Mouse (Mus musculus): Measurements from ENCODE around the gene Ntn1. TPM values are rescaled to one million over a fixed set of nuclear protein-coding genes. Genes with fewer than 3 reads are reported as not detected.

The Ntn1 gene
- polyA plus RNA-seq (2015; fragmentation: Nextera tagmentation; extraction: Ambion mirVana): 11.0 and 11.8 TPM in 2 replicates

GRCm38 (mm10) chr11:68400727-68401219 is at the start of gene Ntn1:
Ntn1 (minus strand) TSS chr11:68400823.
- no peaks in the 10 kb centered on the region for H3K9me3 ChIP-seq (replicated peaks; ENCODE audit: low read length)
- no peak for TF ChIP-seq CTCF (IDR thresholded peaks at IDR 0.05; ENCODE audit: low read depth)
- peaks cover 6% of the 10 kb centered on the region; the same call in 1 of the 2 replicates for H3K4me1 ChIP-seq (replicated peaks; ENCODE audit: insufficient read depth, low read length)
- H3K27me3 ChIP-seq (ENCODE audit: insufficient read depth, low read length): peaks cover 24% of the 10 kb centered on the region
- peak within 1 kb of the TSS; percentile 52 for H3K9ac ChIP-seq (ENCODE audit: low read depth, low read length)
- WGBS: 15% methylated on average over 11 of the region's 11 CpGs
- no peak for ATAC-seq (replicated peaks; ENCODE audit: low FRiP score, low read depth)
- peak within 1 kb of the TSS; percentile 89 for H3K4me2 ChIP-seq (ENCODE audit: low read length)
- H3K36me3 ChIP-seq (ENCODE audit: insufficient read depth, low read length): no peaks in the 10 kb centered on the region
- peak within 1 kb of the TSS; percentile 39 for H3K4me3 ChIP-seq (replicated peaks; ENCODE audit: low read depth, low read length)
- no peak for DNase-seq (ENCODE audit: low spot score)
- no peak within 1 kb of the TSS for H3K27ac ChIP-seq

- 84% methylated on average over 7 of the region's 7 CpGs for WGBS
- no peak for TF ChIP-seq CTCF (IDR thresholded peaks at IDR 0.05; ENCODE audit: low read depth)
Observed at GRCm38 (mm10) chr11:68448356-68448755, 47.7 kb upstream of the Ntn1 start.

GRCm38 (mm10) chr11:68447242-68447641 is 46.6 kb upstream of the Ntn1 start:
- Histone ChIP-seq H3K4me1 (replicated peaks; ENCODE audit: insufficient read depth, low read length) (peaks cover 4% of the 10 kb centered on the region; the same call in 1 of the 2 replicates), H3K9ac (ENCODE audit: low read depth, low read length) (no peak overlapping the region), H3K4me2 (ENCODE audit: low read length) (no peak overlapping the region), H3K36me3 (ENCODE audit: insufficient read depth, low read length) (no peaks in the 10 kb centered on the region), H3K27me3 (ENCODE audit: insufficient read depth, low read length) (no peaks in the 10 kb centered on the region), H3K4me3 (replicated peaks; ENCODE audit: low read depth, low read length) (no peak overlapping the region), H3K27ac (no peak overlapping the region), H3K9me3 (replicated peaks; ENCODE audit: low read length) (no peaks in the 10 kb centered on the region)
- WGBS: 92% methylated on average over 2 of the region's 2 CpGs
- ATAC-seq (replicated peaks; ENCODE audit: low FRiP score, low read depth) (no peak), DNase-seq (ENCODE audit: low spot score) (no peak)
- TF ChIP-seq CTCF (IDR thresholded peaks at IDR 0.05; ENCODE audit: low read depth): no peak

More at GRCm38 (mm10) chr11:68448356-68448755, 47.7 kb upstream of the Ntn1 start:
- Histone ChIP-seq H3K36me3 (ENCODE audit: insufficient read depth, low read length) (no peaks in the 10 kb centered on the region), H3K4me1 (replicated peaks; ENCODE audit: insufficient read depth, low read length) (peaks cover 4% of the 10 kb centered on the region; the same call in 1 of the 2 replicates), H3K27ac (no peak overlapping the region), H3K9me3 (replicated peaks; ENCODE audit: low read length) (no peaks in the 10 kb centered on the region), H3K27me3 (ENCODE audit: insufficient read depth, low read length) (no peaks in the 10 kb centered on the region), H3K4me3 (replicated peaks; ENCODE audit: low read depth, low read length) (no peak overlapping the region), H3K9ac (ENCODE audit: low read depth, low read length) (no peak overlapping the region), H3K4me2 (ENCODE audit: low read length) (no peak overlapping the region)
- no peak for DNase-seq (ENCODE audit: low spot score)
- ATAC-seq (replicated peaks; ENCODE audit: low FRiP score, low read depth): no peak

DNA sequence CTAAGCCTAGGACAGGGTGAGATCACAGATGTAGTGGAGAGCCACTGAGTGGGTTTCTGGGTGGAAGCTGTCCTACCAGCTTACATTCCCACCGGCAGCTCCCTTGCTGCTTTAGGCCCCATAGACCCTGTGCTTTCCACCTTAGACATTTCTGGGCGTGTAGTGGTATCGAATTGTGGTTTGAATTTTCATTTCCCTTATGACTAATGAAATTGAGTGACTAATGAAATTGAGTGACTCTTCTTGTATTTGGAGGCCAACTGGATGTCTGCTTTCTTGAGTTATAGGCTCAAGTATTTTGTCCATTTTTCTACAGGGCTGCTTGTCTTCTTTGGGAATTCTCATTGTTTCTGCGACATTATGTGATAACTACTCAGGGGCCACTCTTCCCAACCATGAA is 45.9 kb upstream of the Ntn1 start:
- no peak for TF ChIP-seq CTCF (IDR thresholded peaks at IDR 0.05; ENCODE audit: low read depth)
- H3K4me1 ChIP-seq (replicated peaks; ENCODE audit: insufficient read depth, low read length): peaks cover 4% of the 10 kb centered on the region; the same call in 1 of the 2 replicates
- no peaks in the 10 kb centered on the region for H3K27me3 ChIP-seq (ENCODE audit: insufficient read depth, low read length)
- DNase-seq (ENCODE audit: low spot score) (no peak), ATAC-seq (replicated peaks; ENCODE audit: low FRiP score, low read depth) (no peak)
- H3K9ac ChIP-seq (ENCODE audit: low read depth, low read length): no peak overlapping the region
- H3K4me2 ChIP-seq (ENCODE audit: low read length): no peak overlapping the region
- H3K27ac ChIP-seq: no peak overlapping the region
- no peaks in the 10 kb centered on the region for H3K9me3 ChIP-seq (replicated peaks; ENCODE audit: low read length)
- H3K4me3 ChIP-seq (replicated peaks; ENCODE audit: low read depth, low read length): no peak overlapping the region
- 92% methylated on average over 4 of the region's 4 CpGs for WGBS
- no peaks in the 10 kb centered on the region for H3K36me3 ChIP-seq (ENCODE audit: insufficient read depth, low read length)

DNA sequence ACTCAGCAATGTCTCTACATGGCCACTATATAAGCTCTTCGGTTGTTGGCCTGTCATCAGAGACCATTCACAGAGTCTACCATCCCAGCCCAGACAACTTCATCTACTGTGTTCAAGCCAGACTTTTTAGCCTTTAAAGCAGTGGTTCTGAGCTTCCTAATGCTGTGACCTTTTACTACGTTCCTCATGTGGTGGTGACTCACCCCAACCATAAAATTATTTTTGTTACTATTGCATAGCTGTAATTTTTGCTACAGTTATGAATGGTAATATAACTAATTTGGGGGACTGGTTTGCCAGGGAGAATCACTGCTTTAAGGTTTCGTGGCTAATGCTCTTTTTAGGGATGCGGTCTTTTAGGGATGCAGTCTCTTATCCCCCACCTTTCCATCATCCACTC is 45.3 kb upstream of the Ntn1 start:
- no peaks in the 10 kb centered on the region for H3K9me3 ChIP-seq (replicated peaks; ENCODE audit: low read length)
- H3K9ac ChIP-seq (ENCODE audit: low read depth, low read length): no peak overlapping the region
- H3K27me3 ChIP-seq (ENCODE audit: insufficient read depth, low read length): no peaks in the 10 kb centered on the region
- no peak for TF ChIP-seq CTCF (IDR thresholded peaks at IDR 0.05; ENCODE audit: low read depth)
- WGBS: 80% methylated on average over 4 of the region's 4 CpGs
- no peak overlapping the region for H3K4me2 ChIP-seq (ENCODE audit: low read length)
- H3K4me3 ChIP-seq (replicated peaks; ENCODE audit: low read depth, low read length): no peak overlapping the region
- H3K27ac ChIP-seq: no peak overlapping the region
- DNase-seq (ENCODE audit: low spot score) (no peak), ATAC-seq (replicated peaks; ENCODE audit: low FRiP score, low read depth) (no peak)
- peaks cover under 1% of the 10 kb centered on the region; the same call in 1 of the 2 replicates for H3K4me1 ChIP-seq (replicated peaks; ENCODE audit: insufficient read depth, low read length)
- no peaks in the 10 kb centered on the region for H3K36me3 ChIP-seq (ENCODE audit: insufficient read depth, low read length)

- H3K9me3 ChIP-seq (replicated peaks; ENCODE audit: low read length): no peaks in the 10 kb centered on the region
- no peak overlapping the region for H3K4me2 ChIP-seq (ENCODE audit: low read length)
- no peaks in the 10 kb centered on the region for H3K27me3 ChIP-seq (ENCODE audit: insufficient read depth, low read length)
- no peak for TF ChIP-seq CTCF (IDR thresholded peaks at IDR 0.05; ENCODE audit: low read depth)
- ATAC-seq (replicated peaks; ENCODE audit: low FRiP score, low read depth): no peak
- H3K4me1 ChIP-seq (replicated peaks; ENCODE audit: insufficient read depth, low read length): no peaks in the 10 kb centered on the region
- no peaks in the 10 kb centered on the region for H3K36me3 ChIP-seq (ENCODE audit: insufficient read depth, low read length)
- DNase-seq (ENCODE audit: low spot score): no peak
- H3K27ac ChIP-seq: no peak overlapping the region
- H3K9ac ChIP-seq (ENCODE audit: low read depth, low read length): no peak overlapping the region
- 73% methylated on average over 12 of the region's 12 CpGs for WGBS
- no peak overlapping the region for H3K4me3 ChIP-seq (replicated peaks; ENCODE audit: low read depth, low read length)
Observed at GRCm38 (mm10) chr11:68442983-68443638, 42.5 kb upstream of the Ntn1 start.
